Mouse (Mus musculus): ENCODE measurements around the gene Ren1.
A peak's percentile ranks its signal among the peaks of the same experiment; 100 is the strongest.
"Not testable (repeated sequence)": the region's sequence is repeated elsewhere in the genome, so short reads cannot be mapped to it uniquely, and the experiment has no call there.

Ren1 gene

GRCm38 (mm10) chr1:133340403-133340802, 9.9 kb upstream of the Ren1 start:
- not testable (repeated sequence) for DNase-seq (ENCODE audit: low read depth in 2 of 2, low spot score in 2 of 2)

DNA sequence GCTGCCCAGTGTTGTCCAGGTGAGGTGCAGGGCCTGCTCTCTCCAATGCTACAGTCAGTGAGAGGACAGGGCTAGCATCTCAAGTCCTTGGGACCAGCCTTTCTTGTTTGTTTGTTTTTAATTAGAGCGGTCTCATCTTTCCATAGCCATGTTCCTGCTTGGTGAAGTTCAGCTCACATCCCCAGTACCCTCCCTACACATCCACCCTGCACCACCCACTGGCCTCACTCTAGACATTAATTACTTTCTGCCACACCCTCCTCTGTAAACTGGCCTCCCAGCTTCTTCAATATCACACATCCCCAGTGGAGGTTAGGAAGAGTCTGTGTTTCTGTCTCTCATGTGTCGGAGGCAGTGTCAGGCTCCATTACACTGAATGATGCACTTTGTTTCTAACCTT, 6.0 kb upstream of the Ren1 start:
- no peak for DNase-seq (ENCODE audit: low read depth in 2 of 2, low spot score in 2 of 2)

DNA sequence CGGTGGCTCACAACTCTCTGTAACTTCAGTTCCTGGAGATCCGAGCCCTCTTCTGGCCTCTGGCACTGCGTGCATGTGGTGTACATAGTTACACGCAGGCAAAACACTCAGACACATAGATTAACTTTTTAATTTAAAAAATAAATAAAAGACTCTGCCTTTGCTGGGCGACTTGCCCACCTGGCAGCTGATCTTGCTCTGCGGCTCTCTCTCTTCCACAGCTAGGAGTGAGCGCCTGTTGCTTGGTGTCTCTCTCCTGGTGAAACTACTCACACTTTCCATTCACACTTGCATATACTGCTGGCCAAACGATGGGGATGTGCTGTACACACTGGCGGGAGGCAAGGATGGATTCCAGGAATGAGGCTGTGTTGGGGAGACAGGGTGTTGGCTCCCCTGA, 3.8 kb upstream of the Ren1 start:
- no peak for DNase-seq (ENCODE audit: low read depth in 2 of 2, low spot score in 2 of 2)

GRCm38 (mm10) chr1:133347226-133347625, 3.1 kb upstream of the Ren1 start:
- DNase-seq (ENCODE audit: low read depth in 2 of 2, low spot score in 2 of 2): no peak

DNA sequence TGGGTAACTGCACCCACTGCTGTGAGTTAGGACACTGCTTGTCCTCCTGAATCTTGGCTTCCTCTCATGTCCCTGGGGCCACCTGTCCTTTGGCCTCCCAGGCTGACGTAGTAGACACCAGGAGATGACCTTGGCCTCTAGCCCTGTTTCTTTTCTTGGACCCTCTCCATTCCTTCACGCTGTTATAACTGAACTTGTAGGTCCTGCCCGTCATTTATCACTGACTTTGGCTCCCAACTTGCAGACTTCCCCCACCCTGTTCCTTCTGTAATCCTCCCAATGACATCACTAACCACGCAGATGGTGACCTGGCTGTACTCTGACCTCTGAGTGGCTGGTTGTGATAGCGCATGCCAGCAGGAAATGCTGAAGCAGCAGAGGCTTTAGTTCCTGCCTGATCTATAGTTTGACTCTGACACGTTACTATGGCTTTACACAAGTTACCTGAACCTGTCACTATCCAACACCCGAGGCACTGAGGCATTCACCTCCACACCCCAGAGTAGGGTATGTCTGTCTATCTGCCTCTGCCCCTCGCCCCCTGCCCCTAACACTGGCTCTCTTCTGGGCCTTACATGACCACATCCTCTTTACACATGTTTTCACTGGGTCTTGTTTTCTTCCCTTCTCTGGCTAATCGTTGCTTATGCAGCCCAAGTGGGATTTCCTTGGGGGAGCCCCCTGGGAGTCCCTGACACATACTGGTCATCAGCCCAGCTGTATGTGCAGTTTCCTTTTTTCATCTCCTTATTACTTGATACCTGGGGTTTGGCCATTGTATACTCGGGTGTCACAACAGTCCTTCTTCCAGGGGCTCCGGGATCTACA, 2.4 kb upstream of the Ren1 start:
- DNase-seq (ENCODE audit: low read depth in 2 of 2, low spot score in 2 of 2): no peak

DNA sequence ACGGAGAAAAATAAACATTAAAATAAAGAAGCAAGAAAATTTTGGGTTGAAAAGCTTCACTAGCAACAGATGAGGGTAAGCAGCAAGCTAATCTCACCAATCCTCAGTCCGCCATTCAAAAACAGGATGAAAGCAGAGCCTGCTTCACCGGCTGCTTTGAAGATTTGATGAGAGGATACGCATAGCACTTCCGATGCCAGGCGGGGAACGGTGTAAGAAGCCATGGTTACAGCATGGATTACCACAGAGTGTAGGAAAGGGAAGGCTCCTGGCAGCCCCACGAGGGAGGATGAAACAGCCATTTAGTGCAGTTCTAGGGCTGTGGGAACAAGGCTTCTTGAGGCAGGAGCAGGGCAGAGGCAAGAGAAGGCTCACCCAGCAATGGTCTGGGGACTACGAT, 1.5 kb downstream of the Ren1 start:
- no peak for DNase-seq (ENCODE audit: low read depth in 2 of 2, low spot score in 2 of 2)

GRCm38 (mm10) chr1:133353371-133353809, 3.1 kb downstream of the Ren1 start:
- peak; percentile 18 to 45 for DNase-seq (ENCODE audit: low read depth in 2 of 2, low spot score in 2 of 2)

- no peak for DNase-seq (ENCODE audit: low read depth in 2 of 2, low spot score in 2 of 2)
Observed at GRCm38 (mm10) chr1:133355469-133355868, 5.2 kb downstream of the Ren1 start.

DNA sequence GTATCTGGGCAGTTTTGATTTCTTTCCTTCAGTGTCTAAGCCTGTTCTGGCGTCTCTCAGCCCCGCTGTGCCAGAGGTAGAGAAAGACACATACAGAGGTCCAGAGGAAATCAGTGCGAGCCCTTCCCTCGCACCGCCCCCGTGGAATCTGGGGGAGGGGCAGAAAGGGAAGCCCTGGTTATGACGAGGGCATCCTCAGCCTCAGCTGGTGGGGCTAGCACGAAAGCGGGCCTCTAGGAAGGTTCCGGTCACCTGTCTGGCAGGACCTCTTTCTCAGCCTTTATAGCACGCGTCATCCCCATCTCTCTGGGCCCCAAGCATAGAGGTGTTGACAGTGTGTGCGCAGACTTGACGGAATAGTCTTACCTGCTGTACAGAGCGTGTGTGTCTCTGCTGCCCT, 5.6 kb downstream of the Ren1 start:
- no peak for DNase-seq (ENCODE audit: low read depth in 2 of 2, low spot score in 2 of 2)

DNA sequence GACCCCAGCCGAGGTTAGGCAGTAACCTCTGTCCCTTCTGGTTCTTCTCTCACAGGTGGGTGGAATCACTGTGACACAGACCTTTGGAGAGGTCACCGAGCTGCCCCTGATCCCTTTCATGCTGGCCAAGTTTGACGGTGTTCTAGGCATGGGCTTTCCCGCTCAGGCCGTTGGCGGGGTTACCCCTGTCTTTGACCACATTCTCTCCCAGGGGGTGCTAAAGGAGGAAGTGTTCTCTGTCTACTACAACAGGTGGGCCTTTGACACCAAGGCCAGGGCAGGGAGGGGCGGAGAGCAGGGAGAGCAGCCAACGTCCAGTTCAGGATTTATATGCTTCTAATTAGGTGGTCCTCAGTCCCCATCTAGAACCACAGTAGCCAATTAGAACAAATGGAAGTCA, 6.0 kb downstream of the Ren1 start:
- no peak for DNase-seq (ENCODE audit: low read depth in 2 of 2, low spot score in 2 of 2)

DNA sequence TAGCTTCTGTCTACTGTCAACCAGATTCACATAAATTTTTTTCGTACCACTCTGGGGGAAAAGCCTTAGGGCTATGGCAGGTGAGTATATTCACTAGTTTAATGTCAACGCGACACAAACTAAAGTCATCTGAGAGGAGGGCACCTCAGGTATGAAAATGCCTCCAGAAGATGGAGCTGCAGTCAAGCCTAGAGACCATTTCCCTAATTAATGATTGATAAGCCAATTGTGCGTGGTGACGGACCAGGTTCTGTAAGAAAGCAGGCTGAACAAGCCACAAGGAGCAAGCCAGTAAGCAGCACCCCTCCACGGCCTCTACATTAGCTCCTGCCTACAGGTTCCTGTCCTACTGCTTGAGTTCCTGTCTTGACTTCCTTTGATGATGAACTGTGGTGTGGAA, 10.7 kb downstream of the Ren1 start:
- DNase-seq (ENCODE audit: low read depth in 2 of 2, low spot score in 2 of 2): no peak

DNA sequence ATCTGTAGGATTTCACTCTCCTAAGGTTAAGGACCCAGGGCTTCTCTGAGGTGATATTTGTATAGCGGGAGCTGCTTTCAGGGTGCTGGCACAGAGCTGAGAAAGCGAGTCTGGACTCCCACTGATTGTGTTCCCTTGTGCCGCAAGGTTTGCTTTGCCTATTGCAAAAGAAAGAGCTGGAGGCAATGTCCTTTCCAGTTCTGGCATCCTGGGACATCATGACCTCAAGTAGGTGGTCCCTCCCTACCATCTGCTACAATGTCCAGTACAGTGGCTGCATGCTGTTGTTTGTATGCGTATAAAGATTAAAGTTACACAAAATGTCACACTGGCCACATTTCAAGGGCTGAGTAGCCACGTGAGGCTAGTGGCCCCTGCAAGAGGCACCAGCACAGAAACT, 11.8 kb downstream of the Ren1 start:
- no peak for DNase-seq (ENCODE audit: low read depth in 2 of 2, low spot score in 2 of 2)

DNA sequence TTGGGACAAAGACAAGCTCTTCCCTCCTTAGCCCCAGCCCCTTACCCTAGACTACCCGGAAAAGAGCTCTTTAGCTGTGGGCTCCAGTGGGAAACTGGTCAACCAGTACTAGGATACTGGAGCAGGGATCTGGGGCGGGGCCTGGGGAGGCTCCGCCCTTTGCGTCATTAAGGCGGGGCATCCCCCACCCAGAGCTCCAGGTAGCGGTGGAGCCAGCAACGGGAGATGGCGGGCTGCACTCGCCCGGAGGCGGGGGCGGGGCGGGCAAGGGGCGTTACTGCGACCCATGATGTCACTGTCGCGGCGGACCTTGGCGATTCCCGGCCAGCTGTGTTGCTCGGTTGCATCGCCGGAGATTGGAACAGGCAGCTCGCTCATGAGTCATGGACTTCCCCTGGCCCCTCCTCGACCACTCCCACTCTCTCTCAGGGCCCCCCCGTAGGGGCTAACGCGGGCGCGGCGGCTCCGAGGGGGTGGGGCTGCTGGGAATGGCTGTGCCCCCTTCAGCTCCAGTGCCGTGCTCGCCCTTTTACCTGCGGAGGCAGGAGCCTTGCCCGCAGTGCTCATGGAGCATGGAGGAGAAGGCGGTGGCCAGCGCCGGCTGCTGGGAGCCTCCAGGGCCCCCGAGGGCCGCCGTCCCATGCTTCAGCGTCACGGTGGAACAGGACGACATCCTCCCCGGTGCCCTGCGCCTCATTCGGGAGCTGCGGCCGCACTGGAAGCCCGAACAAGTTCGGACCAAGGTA, 13.1 kb downstream of the Ren1 start, which contains the start of gene Etnk2:
TSS of gene Etnk2 (plus strand) at position 297 of the 746 bp plus-strand sequence.
- DNase-seq (ENCODE audit: low read depth in 2 of 2, low spot score in 2 of 2): peak; percentile 14 to 25

DNA sequence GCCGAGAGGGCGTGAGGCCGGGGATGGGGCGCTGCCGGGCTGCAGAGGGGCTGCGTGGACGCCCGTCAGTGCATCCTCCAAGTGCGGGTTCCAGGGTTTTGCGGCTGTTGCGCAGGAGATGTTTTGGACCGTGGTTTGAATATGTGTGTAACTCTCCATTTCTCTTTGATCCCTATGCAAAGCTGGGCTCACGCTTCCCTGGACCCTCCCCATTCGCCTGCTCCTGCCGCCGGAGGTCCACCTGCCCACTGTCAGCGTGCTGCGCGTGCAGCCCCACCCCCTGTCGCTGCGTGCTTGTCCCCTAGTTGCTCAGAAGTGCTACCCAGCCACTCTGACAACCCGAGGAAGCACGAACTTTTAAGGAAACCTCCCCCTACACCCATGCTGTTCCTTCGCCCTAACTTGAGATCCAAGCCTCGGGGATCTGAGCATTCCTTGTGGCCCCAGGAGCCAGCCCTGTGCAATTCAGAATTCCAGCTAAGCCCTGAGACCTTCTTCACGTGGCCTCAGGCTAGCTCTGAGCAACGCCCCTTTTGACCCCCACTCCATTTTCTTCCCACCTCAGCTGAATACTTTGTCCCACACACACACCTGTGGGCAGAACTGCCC, 13.8 kb downstream of the Ren1 start:
- DNase-seq (ENCODE audit: low read depth in 2 of 2, low spot score in 2 of 2): no peak

DNA sequence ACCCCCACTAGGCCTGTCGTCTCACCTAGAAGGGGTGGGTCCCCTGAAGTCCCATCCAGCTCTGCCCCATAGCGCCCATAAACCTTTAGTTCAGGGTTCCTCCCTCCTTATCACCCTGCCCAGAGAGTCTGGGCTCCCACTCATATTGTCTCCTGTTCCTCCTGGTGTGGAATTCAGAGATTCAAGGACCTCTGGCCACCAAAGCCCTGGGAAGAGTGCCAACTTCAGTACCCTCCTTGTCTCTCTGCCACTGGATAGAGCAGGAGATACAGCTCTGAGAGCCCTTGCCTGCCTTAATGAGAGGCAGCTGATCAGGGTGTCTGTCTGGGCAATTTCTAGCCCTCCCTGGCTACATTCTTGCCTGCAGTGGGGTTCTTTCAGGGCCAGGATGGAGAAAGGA, 14.6 kb downstream of the Ren1 start:
- DNase-seq (ENCODE audit: low read depth in 2 of 2, low spot score in 2 of 2): no peak

- no peak for DNase-seq (ENCODE audit: low read depth in 2 of 2, low spot score in 2 of 2)
Observed at GRCm38 (mm10) chr1:133366951-133367605, 16.8 kb downstream of the Ren1 start.

- DNase-seq (ENCODE audit: low read depth in 2 of 2, low spot score in 2 of 2): no peak
Observed at GRCm38 (mm10) chr1:133367606-133368488, 17.5 kb downstream of the Ren1 start.

DNA sequence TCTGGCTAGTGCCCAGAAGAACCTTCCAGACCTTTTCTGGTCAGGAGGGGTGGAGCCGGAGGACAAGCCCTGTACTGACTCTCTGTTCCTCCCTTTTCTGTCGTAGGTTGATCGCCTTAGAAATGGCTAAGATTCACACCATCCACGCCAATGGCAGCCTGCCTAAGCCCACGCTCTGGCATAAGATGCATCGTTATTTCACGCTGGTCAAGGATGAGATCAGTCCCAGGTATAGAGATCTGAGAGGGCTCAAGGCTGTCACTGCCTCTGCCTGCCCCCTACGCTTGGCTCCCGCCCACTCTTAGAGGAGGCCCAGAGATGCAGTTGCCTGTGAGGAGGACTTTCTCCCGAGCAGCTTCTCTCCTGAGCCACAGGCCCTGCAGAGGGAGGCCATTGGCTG, 18.3 kb downstream of the Ren1 start:
- DNase-seq (ENCODE audit: low read depth in 2 of 2, low spot score in 2 of 2): no peak

- no peak for DNase-seq (ENCODE audit: low read depth in 2 of 2, low spot score in 2 of 2)
Observed at GRCm38 (mm10) chr1:133370352-133370751, 20.0 kb downstream of the Ren1 start.

DNA sequence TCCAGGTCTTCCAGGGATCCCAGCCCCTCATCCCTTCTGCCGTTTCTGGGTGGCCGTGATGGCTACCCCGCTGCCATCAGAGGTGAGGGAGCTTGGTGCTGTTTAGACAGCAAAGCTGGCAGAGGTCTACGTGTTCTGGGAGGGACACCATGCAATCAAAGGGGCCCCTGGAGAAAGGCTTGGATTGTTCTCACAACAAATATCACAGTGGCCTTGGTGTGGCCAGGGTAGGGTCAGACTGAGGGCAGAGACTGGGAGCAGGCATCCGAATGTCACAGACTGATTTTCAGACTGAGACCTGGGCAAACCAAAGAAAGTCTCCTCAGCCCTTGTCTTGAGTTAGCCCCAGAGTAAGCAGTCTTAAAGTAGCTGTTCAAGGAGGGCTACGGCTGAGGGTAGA, 21.1 kb downstream of the Ren1 start:
- DNase-seq (ENCODE audit: low read depth in 2 of 2, low spot score in 2 of 2): no peak

All from CD8-positive naive resting alpha-beta T cell, adult 2 months (primary cell).